Mouse (Mus musculus) liver, embryonic 16.5 days (tissue): ENCODE measurements around the gene Zhx3. TPM values are rescaled to one million over a fixed set of nuclear protein-coding genes. Genes with fewer than 3 reads are reported as not detected.
A peak's percentile ranks its signal among the peaks of the same experiment; 100 is the strongest.

Experiments
- ATAC-seq: fragments of 200-750 bp; cut with Nextera tagmentation; 2 replicates; pipeline ENCODE4 v1.8.0; 2017; ENCODE audit warnings: low read depth, mild to moderate bottlenecking, moderate number of reproducible peaks, moderate library complexity
- H3K27ac ChIP-seq: fragments of 300-500 bp; sonication (generic); 2 replicates; pipeline ENCODE4 v1.5.1; 2014; ENCODE audit warnings: mild to moderate bottlenecking, low read length
- H3K27me3 ChIP-seq: fragments of 300-500 bp; sonication (generic); 2 replicates; pipeline ENCODE4 v1.6.1; 2014; ENCODE audit warnings: low read depth, low read length, mixed read lengths; ENCODE audit not compliant: control insufficient read depth, insufficient read depth
- H3K36me3 ChIP-seq: fragments of 300-500 bp; sonication (generic); 2 replicates; pipeline ENCODE4 v1.6.1; 2014; ENCODE audit warnings: mild to moderate bottlenecking; ENCODE audit not compliant: control insufficient read depth, insufficient read depth
- H3K4me1 ChIP-seq: fragments of 300-500 bp; sonication (generic); 2 replicates; pipeline ENCODE4 v1.6.1; 2014; ENCODE audit warnings: low read depth, low read length, mixed read lengths; ENCODE audit not compliant: control insufficient read depth
- H3K4me2 ChIP-seq: fragments of 300-500 bp; sonication (generic); 2 replicates; pipeline ENCODE4 v1.6.1; 2014; ENCODE audit warnings: low read depth, low read length, mixed read lengths
- H3K4me3 ChIP-seq: fragments of 300-500 bp; sonication (generic); 2 replicates; pipeline ENCODE4 v1.5.1; 2014; ENCODE audit warnings: low read depth, mild to moderate bottlenecking, low read length
- H3K9ac ChIP-seq: fragments of 300-500 bp; sonication (generic); 2 replicates; pipeline ENCODE4 v1.6.1; 2014; ENCODE audit warnings: low read depth, low read length
- H3K9me3 ChIP-seq: fragments of 300-500 bp; sonication (generic); replicated peaks from 2 replicates; pipeline ENCODE4 v1.6.1; 2016; ENCODE audit warnings: low read length; ENCODE audit not compliant: control insufficient read depth
- WGBS: fragments of 180-500 bp; shearing (Covaris S2); extraction: QIAGEN DNeasy Blood & Tissue Kit; methylation state at CpG from one replicate; pipeline ENCODE4 v1.1.7; 2014; ENCODE audit not compliant: insufficient replicate concordance; 5-methylcytosine and 5-hydroxymethylcytosine counted together
- polyA plus RNA-seq: library from polyadenylated mRNA; unstranded; fragments of >200 nt; fragmentation: Nextera tagmentation; extraction: Ambion mirVana; gene quantifications from 2 replicates; pipeline ENCODE4 v1.2.1, GENCODE M21; 2015

Zhx3 gene
- polyA plus RNA-seq, 1 experiment from 2014 or later: 3.2 TPM

DNA sequence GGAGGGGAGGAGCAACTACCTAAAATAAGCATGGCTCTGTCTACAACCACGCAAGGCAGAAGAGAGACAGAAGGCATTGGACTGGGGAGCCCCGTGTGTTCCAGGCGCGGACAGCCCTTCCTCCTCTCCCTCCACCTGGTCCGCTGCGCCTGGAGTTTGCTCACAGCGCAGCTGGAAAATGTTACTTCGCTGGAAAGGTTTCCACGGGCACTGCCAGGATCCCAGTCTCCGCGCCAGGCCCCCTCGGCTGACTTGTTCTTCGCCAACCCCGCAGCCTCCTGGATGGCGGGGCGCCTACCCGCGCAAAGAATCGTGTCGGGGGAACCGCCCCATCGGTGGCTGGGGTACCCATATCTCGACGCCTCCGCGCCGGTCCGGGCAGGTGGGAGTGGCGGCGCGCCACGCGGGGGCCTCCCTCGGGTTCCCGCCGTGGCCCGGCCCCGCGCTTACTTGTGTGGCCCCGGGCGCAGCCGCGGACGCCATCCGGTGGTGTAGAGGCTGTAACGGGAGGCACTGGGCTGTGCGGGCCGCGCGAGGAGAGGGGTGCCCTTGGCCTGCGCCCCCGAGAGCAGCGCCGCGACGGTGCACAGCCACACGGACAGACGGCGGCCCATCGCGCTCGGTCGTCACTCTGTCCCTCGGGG, 38.9 kb upstream of the Zhx3 start:
- peak overlapping the region; percentile 50 for H3K4me2 ChIP-seq
- H3K4me1 ChIP-seq: no peaks in the 10 kb centered on the region
- no peaks in the 10 kb centered on the region for H3K9me3 ChIP-seq
- 3% methylated on average over 64 of the region's 64 CpGs for WGBS
- no peak for ATAC-seq
- H3K9ac ChIP-seq: no peak overlapping the region
- peaks cover 40% of the 10 kb centered on the region for H3K27me3 ChIP-seq
- H3K4me3 ChIP-seq: peak overlapping the region; percentile 29
- H3K27ac ChIP-seq: no peak overlapping the region
- H3K36me3 ChIP-seq: no peaks in the 10 kb centered on the region

DNA sequence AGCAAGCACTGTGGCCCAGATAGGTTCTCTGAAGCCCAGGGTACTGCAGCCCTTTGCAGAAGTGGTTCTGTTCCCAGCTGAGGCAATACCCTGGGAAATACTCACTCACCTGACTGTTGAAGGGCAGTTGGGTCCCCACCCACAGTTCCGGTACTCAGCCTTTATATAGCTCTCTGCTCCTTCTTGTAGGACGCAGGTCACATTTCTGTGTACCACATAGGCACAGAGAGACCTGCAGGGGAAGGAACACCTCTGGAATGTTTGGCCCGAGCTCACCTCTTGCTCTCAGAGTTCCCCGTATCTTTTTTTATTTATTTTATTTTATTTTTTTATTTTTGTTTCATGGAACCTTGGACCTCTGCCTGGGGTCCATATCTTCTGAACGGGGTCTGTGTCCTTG, 37.8 kb upstream of the Zhx3 start:
- 60% methylated on average over 5 of the region's 5 CpGs for WGBS
- Histone ChIP-seq H3K4me3 (no peak overlapping the region), H3K9me3 (no peaks in the 10 kb centered on the region), H3K4me1 (no peaks in the 10 kb centered on the region), H3K4me2 (no peak overlapping the region), H3K27me3 (peaks cover 40% of the 10 kb centered on the region), H3K27ac (no peak overlapping the region), H3K36me3 (no peaks in the 10 kb centered on the region), H3K9ac (no peak overlapping the region)
- ATAC-seq: no peak

DNA sequence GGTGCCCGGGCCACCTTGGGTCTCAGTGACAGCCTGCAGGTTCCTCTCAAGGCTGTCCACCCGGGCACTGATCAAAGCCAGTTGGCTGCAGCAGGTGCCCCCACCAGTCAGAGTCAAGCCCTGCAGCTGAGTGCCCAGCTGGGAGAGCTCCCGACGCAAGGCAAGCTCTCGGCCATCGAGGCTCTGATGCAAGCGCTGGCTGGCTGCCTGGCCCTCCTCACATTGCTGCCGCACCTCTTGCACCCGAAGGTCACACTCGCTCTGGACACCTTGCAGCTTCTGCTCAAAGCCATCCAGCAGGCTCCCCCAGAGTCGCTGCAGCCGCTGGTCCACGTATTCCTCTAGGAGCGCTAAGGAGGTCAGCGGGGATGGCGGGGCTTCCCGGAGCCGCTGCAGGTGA, 35.8 kb upstream of the Zhx3 start:
- Histone ChIP-seq H3K9ac (no peak overlapping the region), H3K36me3 (no peaks in the 10 kb centered on the region), H3K9me3 (no peaks in the 10 kb centered on the region), H3K4me1 (no peaks in the 10 kb centered on the region), H3K27me3 (peaks cover 31% of the 10 kb centered on the region), H3K27ac (no peak overlapping the region), H3K4me2 (no peak overlapping the region), H3K4me3 (no peak overlapping the region)
- 52% methylated on average over 18 of the region's 18 CpGs for WGBS
- no peak for ATAC-seq

DNA sequence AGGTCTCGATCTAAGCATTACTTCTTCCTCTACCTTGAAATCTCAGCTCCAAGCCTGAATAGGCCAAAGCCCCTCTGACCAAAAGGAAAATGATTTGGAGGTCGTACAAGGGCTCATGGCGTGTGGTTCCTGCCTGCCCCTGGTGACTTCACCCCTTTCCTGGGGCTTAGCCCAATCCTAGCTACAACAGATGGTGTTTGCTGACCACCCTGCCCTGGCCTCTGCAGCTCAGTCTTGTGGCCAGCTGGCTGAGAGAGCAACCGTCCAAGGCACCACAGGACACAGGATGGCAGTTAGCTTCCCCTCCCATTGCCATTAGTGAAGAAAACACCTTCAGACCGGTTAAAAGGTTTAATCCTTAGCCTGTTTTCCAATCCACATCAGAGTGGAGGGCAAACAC, 33.3 kb upstream of the Zhx3 start:
- Histone ChIP-seq H3K27me3 (peaks cover 9% of the 10 kb centered on the region), H3K36me3 (no peaks in the 10 kb centered on the region), H3K9me3 (no peaks in the 10 kb centered on the region), H3K4me2 (no peak overlapping the region), H3K4me3 (no peak overlapping the region), H3K9ac (no peak overlapping the region), H3K4me1 (no peaks in the 10 kb centered on the region), H3K27ac (no peak overlapping the region)
- ATAC-seq: no peak
- 49% methylated on average over 5 of the region's 5 CpGs for WGBS

DNA sequence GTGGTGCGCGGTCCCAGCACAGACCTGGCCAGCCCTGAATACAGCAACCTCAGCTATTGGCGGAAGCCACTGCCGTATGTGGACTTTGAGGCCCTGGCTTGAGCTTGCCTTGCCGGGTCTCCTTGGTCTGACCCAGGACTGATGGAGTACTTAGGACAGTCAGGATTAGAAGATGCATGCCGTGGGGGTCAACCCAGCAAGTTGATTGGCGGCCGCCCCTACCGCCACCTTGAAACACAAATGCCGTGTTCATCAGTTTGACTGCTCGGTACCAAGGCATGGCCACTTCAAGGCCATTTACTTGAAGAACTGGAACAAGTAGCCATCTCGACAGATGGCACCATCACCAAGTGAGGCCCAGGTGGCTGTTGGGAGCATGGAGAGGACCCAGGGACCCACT, 32.5 kb upstream of the Zhx3 start:
- no peak overlapping the region for H3K9ac ChIP-seq
- no peaks in the 10 kb centered on the region for H3K4me1 ChIP-seq
- H3K4me3 ChIP-seq: no peak overlapping the region
- 79% methylated on average over 12 of the region's 12 CpGs for WGBS
- no peaks in the 10 kb centered on the region for H3K9me3 ChIP-seq
- H3K36me3 ChIP-seq: no peaks in the 10 kb centered on the region
- H3K4me2 ChIP-seq: no peak overlapping the region
- H3K27me3 ChIP-seq: peaks cover under 1% of the 10 kb centered on the region
- H3K27ac ChIP-seq: no peak overlapping the region
- no peak for ATAC-seq

DNA sequence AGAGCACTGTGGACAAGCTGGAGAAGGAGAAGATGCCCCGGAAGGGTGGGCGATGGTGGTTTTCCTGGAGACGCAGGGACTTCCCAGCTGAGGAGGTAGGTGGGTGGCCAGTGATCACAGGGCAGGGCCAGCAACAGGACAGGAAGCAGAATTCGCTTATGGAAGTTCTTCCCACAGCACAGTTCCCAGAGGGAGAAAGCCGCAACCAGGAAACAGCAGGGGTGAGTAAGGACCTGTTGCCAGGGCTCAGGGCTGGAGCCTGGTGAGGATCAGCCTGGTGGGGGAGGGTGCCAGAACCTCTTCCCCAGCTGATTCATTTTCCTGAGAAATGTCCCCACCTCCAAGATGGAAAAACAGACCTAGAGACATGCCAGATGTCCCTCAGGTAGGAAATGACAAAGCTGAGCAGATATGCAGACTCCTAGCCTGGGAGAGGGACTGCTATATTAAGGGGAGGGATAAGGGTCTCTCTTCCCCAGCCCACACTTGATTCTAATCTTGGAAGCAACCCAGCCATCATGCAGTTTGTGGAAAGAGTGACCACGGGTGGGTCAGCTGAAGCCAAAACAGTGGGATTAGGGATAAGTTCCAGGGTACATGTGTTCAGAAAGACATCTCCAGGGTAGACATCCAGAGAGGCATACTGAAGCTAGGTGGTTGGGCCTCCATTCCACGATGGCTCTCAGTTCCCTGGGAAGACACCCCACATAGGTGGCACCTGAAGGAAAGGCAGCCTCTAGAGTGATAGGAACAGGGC, 29.0 kb upstream of the Zhx3 start:
- H3K27ac ChIP-seq: no peak overlapping the region
- 41% methylated on average over 7 of the region's 7 CpGs for WGBS
- no peak for ATAC-seq

DNA sequence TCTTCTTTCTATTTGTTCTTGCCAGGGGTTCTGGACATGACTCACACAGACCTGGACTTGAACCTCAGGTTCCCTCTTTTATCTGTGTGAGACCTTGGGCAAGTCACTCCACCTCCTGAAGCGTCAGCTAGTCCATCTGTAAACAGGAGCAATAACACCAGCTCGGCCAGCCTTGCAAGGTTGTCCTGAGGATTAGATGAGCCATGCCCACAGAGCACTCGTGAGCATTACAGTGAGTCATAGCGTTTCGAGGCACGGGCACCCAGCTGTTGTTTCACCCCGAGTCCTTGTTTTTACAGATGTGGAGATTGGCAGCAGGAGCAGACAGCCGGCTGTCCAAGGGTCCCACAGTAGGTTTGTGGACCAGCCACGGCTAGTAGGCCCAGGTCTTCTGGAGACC, 18.9 kb upstream of the Zhx3 start:
- Histone ChIP-seq H3K36me3 (no peaks in the 10 kb centered on the region), H3K27ac (no peak overlapping the region), H3K4me1 (peaks cover 6% of the 10 kb centered on the region), H3K9me3 (no peaks in the 10 kb centered on the region), H3K4me2 (no peak overlapping the region), H3K9ac (no peak overlapping the region), H3K27me3 (no peaks in the 10 kb centered on the region), H3K4me3 (no peak overlapping the region)
- ATAC-seq: no peak
- 71% methylated on average over 9 of the region's 9 CpGs for WGBS

More for the DNA sequence above, 29.0 kb upstream of the Zhx3 start:
- no peaks in the 10 kb centered on the region for H3K36me3 ChIP-seq
- no peaks in the 10 kb centered on the region for H3K27me3 ChIP-seq
- no peak overlapping the region for H3K9ac ChIP-seq
- H3K4me2 ChIP-seq: no peak overlapping the region
- H3K4me3 ChIP-seq: no peak overlapping the region
- no peaks in the 10 kb centered on the region for H3K4me1 ChIP-seq
- H3K9me3 ChIP-seq: no peaks in the 10 kb centered on the region

DNA sequence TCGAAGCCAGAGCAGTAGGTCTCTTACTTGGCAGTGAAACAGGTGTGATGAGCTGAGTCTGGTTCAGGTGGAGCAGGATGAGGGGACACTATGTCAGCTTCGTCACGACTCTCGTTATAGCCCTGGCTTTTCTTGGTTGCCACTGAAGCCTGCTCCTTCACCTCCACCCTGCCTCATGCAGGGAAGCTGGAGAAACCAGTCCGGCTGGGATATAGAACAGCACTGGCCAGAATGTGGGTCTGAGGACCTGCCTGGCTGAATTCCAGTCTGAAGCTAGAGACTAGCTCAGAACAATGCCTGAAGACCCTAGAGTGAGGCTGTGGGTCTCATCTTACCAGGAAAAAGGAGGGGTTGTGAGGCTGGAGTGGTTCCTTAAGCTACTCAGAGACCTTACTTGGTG, 18.2 kb upstream of the Zhx3 start:
- WGBS: 58% methylated on average over 5 of the region's 5 CpGs
- H3K36me3 ChIP-seq: no peaks in the 10 kb centered on the region

DNA sequence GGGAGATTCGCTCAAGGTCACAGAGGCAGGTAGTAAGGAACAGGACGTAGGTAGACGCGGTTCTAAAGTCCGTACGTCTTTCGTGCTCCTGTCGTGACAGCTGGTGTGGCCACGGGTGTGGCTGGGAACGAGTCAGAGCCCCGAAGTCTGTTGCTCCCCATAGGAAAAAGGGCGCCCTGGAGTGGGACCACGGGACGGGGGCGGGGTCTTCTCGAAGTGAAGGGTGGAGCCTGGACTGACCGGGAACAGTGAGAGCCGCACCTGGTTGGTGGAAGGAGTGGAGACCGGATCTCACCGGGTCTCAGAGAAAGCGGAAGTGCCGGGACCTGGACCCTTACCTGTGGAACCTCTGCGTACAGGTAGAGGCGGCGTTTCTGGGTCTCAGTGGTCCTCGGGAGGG, 15.1 kb upstream of the Zhx3 start:
- Histone ChIP-seq H3K9me3 (no peaks in the 10 kb centered on the region), H3K27ac (no peak overlapping the region), H3K4me3 (peak overlapping the region; percentile 52), H3K36me3 (no peaks in the 10 kb centered on the region), H3K4me2 (peak overlapping the region; percentile 64), H3K9ac (peak overlapping the region; percentile 14; the same call in 1 of the 2 replicates), H3K4me1 (peaks cover 6% of the 10 kb centered on the region), H3K27me3 (no peaks in the 10 kb centered on the region)
- 2% methylated on average over 26 of the region's 26 CpGs for WGBS
- peak; percentile 83 for ATAC-seq

More for the DNA sequence above, 18.2 kb upstream of the Zhx3 start:
- H3K4me1 ChIP-seq: peaks cover 6% of the 10 kb centered on the region
- ATAC-seq: no peak
- H3K27ac ChIP-seq: no peak overlapping the region
- no peak overlapping the region for H3K9ac ChIP-seq
- H3K9me3 ChIP-seq: no peaks in the 10 kb centered on the region
- no peaks in the 10 kb centered on the region for H3K27me3 ChIP-seq
- no peak overlapping the region for H3K4me2 ChIP-seq
- H3K4me3 ChIP-seq: no peak overlapping the region
